Mouse (Mus musculus) thymus, postnatal 4 days (tissue): ENCODE measurements around the gene Ccdc85c.
A peak's percentile ranks its signal among the peaks of the same experiment; 100 is the strongest.

Experiments
- DNase-seq: peaks from one replicate; pipeline ENCODE4 v3.0.0; 2021

Ccdc85c gene

DNA sequence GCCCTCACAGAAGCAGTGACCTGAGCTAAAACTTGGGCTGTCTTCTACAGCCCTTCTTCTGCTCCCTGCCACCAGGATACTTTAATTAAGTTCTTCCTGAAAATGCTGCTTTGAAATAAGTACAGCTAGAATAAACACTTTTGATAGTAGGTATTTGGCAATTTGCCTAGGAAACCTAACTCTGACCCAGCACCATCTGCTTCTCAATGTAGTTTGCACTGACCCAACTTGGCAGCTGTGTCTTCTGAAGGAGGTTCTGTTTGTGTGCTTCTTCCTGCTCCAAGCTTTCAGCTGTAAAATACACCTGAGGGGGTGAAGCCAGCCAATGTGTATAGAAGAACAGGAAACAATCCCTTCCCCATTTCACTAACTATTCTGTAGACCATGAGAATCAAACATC, 103.9 kb downstream of the Ccdc85c start:
- DNase-seq: no peak

DNA sequence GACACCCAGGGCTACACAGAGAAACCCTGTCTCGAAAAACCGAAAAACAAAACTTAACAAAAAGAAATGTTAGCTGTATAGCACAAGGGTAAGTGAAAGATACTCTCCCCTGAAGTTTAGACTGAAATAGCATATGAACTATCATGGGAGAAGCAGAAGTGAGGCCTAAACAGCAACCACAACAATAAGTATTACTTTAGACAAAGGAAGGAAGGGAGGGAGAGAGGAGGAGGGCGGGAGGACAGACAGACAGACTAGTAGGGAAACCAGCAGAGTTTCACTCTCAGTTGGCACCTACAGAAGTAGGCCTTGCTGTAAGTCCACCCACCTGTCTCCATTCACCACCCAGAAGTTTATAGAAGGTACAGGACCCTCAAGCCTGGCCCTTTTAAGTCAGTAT, 104.8 kb downstream of the Ccdc85c start:
- no peak for DNase-seq

DNA sequence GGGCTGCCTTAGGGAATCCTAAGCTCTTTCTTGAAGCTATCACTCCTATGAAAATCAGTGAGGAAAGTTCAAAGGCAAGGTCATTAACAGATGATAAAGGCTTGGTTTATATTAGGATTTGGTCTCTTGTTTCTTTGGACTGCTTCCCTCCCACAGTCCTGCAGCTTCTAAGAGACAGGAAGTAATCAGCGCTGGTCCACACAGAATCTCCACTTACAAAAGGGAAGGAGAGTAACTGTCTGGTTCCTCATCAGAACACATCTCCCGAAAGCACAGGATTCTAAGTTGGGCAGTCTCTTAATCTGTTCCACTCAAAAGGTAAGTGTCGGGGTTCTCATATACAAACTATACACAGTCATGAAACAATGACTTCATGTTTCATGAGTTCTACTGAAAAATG, 106.3 kb downstream of the Ccdc85c start:
- DNase-seq: no peak

DNA sequence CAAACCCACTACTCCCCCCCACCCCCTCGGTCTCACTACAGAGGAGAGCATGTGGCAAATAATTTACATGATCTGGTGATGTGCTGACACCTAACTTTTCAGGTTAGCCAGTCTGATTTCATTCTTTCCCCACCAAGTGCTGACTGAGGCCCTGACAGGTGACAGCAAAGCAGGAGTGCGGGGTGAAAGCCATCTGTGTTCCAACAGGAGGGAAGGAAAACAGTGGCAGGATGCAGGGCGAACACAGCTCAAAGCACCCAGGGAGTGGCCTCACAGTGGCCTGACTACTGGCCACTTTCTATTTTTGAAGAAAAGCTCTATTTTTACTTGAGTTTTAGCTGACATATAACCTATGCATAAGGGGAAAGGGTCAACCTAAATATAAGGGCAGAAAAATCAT, 111.5 kb downstream of the Ccdc85c start:
- no peak for DNase-seq

DNA sequence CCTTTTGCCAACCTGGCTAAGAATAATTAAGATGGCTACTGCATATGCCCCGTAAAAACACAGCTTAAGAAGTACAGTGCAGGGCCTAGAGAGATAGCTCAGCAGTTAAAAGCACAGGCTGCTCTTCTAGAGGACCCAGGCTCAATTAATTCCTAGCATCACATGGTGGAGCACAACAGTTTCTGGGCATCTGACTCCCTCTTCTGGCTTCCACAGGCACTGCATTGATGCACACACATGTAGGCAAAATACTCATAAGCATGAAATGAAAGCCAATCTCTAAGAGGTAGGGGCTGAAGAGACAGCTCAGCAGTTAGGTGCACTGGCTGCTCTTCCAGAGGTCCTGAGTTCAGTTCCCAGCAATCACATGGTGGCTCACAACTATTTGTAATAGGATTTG, 113.2 kb downstream of the Ccdc85c start:
- peak; percentile 53 for DNase-seq

DNA sequence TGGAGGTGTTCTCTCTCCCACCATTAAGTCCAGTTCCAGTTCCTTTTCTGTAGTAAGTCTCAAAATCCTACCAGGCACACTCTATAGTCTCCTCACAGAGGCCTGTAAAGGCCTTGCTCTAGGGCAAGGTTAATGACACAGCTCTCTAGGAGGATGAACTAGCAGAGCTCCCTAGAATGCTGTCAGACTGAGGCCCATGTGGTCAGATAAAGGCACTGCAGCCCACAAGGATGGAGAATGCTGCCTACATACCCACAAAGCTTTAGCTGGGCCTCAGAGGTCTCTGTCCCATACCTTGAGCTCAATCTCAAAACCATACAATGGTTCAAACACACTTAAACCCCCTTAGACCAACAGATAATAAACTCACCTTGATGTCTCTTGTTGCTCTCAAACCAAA, 115.4 kb downstream of the Ccdc85c start:
- DNase-seq: no peak
